Mouse (Mus musculus) embryonic facial prominence, embryonic 10.5 days (tissue): ENCODE measurements around the gene Ptbp1. TPM values are rescaled to one million over a fixed set of nuclear protein-coding genes. Genes with fewer than 3 reads are reported as not detected.

ENCODE experiments used
- DNase-seq: peaks from one replicate; pipeline ENCODE4 v3.0.0-alpha.2; 2017; ENCODE audit warnings: low spot score
- H3K27ac ChIP-seq: fragments of 300-500 bp; sonication (generic); replicated peaks from 2 replicates; pipeline ENCODE4 v1.5.1; 2016; ENCODE audit warnings: mild to moderate bottlenecking
- H3K27me3 ChIP-seq: fragments of 300-500 bp; sonication (generic); replicated peaks from 2 replicates; pipeline ENCODE4 v1.6.1; 2016; ENCODE audit warnings: low read depth, mild to moderate bottlenecking; ENCODE audit not compliant: poor library complexity, severe bottlenecking
- H3K36me3 ChIP-seq: fragments of 300-500 bp; sonication (generic); replicated peaks from 2 replicates; pipeline ENCODE4 v1.6.1; 2016; ENCODE audit warnings: mild to moderate bottlenecking, moderate library complexity
- H3K4me1 ChIP-seq: fragments of 300-500 bp; sonication (generic); 2 replicates; pipeline ENCODE4 v1.6.1; 2016
- H3K4me3 ChIP-seq: fragments of 300-500 bp; sonication (generic); 2 replicates; pipeline ENCODE4 v1.5.1; 2016; ENCODE audit warnings: mild to moderate bottlenecking, moderate library complexity
- H3K9me3 ChIP-seq: fragments of 300-500 bp; sonication (generic); 2 replicates; pipeline ENCODE4 v1.6.1; 2016; ENCODE audit warnings: mild to moderate bottlenecking
- whole genome bisulfite sequencing: fragments of 180-500 bp; shearing (Covaris S2); methylation state at CpG from one replicate; pipeline ENCODE4 v1.1.7; 2016; 5-methylcytosine and 5-hydroxymethylcytosine counted together
- polyA plus RNA-seq: library from polyadenylated mRNA; unstranded; fragments of >200 nt; fragmentation: Nextera tagmentation; extraction: Ambion mirVana; gene quantifications from 2 replicates; pipeline ENCODE4 v1.2.1, GENCODE M21; 2016

Ptbp1 gene
- polyA plus RNA-seq, 1 experiment from 2014 or later = 406 TPM

DNA sequence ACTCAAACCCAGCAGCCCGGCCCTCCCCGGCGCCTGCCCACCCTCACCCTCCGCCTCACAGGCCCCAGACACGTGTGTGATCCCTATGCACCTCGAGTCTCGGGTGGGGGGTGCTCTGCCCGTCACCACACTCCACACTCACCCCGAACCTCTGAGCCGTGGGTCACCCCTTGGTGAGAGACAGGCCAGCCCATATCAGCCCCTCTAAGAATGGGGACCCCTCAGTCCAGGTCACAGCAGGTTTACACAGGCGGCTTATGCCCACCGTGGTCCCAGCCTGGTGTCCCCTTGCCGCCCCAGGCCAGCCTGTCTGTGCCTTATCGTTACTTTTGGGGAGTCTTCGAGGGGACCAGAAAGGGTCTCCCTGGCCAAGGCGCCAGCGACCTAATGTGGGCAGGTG, 34.6 kb upstream of the Ptbp1 start:
- H3K9me3 ChIP-seq = no peaks in the 10 kb centered on the region
- no peaks in the 10 kb centered on the region; the same call in 1 of the 2 replicates for H3K27me3 ChIP-seq
- DNase-seq = no peak
- no peak overlapping the region for H3K27ac ChIP-seq
- peaks cover 45% of the 10 kb centered on the region for H3K4me1 ChIP-seq
- 94% methylated on average over 17 of the region's 17 CpGs for WGBS
- H3K36me3 ChIP-seq = peaks cover 59% of the 10 kb centered on the region
- H3K4me3 ChIP-seq = 0 out of 2 replicates have a peak overlapping the region, but pooled peaks have one; percentile 5

DNA sequence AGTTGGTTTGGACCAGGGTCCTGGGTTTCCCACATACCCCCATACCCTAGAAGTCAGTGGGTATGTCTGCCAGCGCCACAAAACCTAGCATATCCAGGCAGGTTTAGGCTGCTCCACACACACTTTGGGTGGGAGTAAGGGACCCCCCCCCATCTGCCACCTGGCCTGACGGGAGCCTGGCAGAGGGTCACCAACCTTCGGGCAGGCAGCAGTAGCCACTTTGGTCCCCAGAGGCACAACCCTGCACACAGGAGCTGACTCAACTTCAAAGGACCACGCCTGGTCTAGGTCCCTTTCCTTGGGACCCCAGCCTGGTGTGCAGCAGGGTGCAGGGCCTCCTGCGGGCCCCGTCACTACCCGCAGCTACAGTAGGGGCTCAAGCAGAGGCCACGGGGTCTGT, 34.0 kb upstream of the Ptbp1 start:
- 0 out of 2 replicates have a peak overlapping the region, but pooled peaks have one; percentile 0 for H3K4me3 ChIP-seq
- H3K4me1 ChIP-seq = peaks cover 45% of the 10 kb centered on the region
- H3K27me3 ChIP-seq = no peaks in the 10 kb centered on the region; the same call in 1 of the 2 replicates
- WGBS = 86% methylated on average over 8 of the region's 8 CpGs
- no peak for DNase-seq
- H3K27ac ChIP-seq = peak overlapping the region; percentile 24; the same call in 1 of the 2 replicates
- peaks cover 53% of the 10 kb centered on the region for H3K36me3 ChIP-seq
- no peaks in the 10 kb centered on the region for H3K9me3 ChIP-seq

GRCm38 (mm10) chr10:79820782-79821181, 33.4 kb upstream of the Ptbp1 start, which contains the start of gene Misp:
TSS of gene Misp (plus strand) at chr10:79820989.
- H3K36me3 ChIP-seq = peaks cover 47% of the 10 kb centered on the region
- H3K4me3 ChIP-seq = 0 out of 2 replicates have a peak within 1 kb of the TSS, but pooled peaks have one; percentile 0
- no peaks in the 10 kb centered on the region for H3K9me3 ChIP-seq
- 69% methylated on average over 11 of the region's 11 CpGs for WGBS
- H3K27ac ChIP-seq = peak within 1 kb of the TSS; percentile 24; the same call in 1 of the 2 replicates
- no peaks in the 10 kb centered on the region; the same call in 1 of the 2 replicates for H3K27me3 ChIP-seq
- peaks cover 45% of the 10 kb centered on the region for H3K4me1 ChIP-seq
- DNase-seq = no peak

DNA sequence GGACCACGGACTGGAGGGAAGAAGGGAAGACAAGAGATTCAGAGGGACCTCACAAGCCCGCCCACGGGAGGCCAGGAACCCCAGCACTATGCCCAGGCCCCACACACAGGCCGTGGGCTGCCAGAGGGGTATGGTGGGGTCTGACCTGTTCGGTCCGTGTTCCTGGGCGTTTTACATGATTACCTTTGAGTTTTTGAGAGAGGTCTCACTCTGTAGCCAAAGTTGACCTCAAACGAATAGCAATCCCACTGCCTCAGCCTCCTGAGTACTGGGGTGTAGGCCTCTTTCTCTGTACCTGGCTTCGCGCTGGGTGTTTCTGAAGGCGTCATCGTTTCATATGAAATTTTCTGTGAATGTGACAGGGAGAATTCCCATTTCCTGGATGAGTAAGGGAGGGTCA, 32.5 kb upstream of the Ptbp1 start:
- Histone ChIP-seq H3K36me3 (peaks cover 38% of the 10 kb centered on the region), H3K27ac (peak overlapping the region; percentile 66; the same call in 1 of the 2 replicates), H3K4me3 (no peak overlapping the region), H3K9me3 (no peaks in the 10 kb centered on the region), H3K4me1 (peaks cover 45% of the 10 kb centered on the region), H3K27me3 (no peaks in the 10 kb centered on the region; the same call in 1 of the 2 replicates)
- no peak for DNase-seq
- WGBS = 89% methylated on average over 12 of the region's 12 CpGs

GRCm38 (mm10) chr10:79822372-79822771, 31.9 kb upstream of the Ptbp1 start:
- Histone ChIP-seq H3K36me3 (peaks cover 32% of the 10 kb centered on the region), H3K4me3 (peak overlapping the region; percentile 21; the same call in 1 of the 2 replicates), H3K4me1 (peaks cover 45% of the 10 kb centered on the region), H3K27ac (peak overlapping the region; percentile 66), H3K27me3 (no peaks in the 10 kb centered on the region; the same call in 1 of the 2 replicates), H3K9me3 (no peaks in the 10 kb centered on the region)
- WGBS = 26% methylated on average over 17 of the region's 17 CpGs
- DNase-seq = peak; percentile 43

DNA sequence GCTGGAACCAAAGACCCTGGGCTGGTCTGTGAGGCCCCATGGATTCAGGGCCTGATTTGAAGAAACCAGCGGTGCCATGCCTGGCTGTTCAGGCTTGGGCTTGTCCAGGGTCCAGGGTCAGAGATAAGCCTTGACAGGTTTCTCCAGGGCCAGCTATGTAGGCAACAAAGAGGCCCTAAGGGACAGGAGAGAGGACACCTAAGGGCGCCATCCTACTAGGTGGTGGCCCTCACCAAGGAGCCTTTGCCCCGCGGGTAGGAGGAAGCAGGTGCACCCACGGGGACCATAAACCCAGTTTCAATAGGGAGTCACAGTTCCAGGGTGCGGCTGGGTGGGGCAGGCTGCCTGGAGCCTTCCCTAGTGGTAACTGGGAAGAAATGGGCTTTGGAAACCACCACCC, 31.2 kb upstream of the Ptbp1 start:
- H3K9me3 ChIP-seq = no peaks in the 10 kb centered on the region
- H3K4me3 ChIP-seq = 0 out of 2 replicates have a peak overlapping the region, but pooled peaks have one; percentile 21
- WGBS = 67% methylated on average over 6 of the region's 6 CpGs
- H3K27me3 ChIP-seq = no peaks in the 10 kb centered on the region; the same call in 1 of the 2 replicates
- H3K4me1 ChIP-seq = peaks cover 44% of the 10 kb centered on the region
- DNase-seq = no peak
- peak overlapping the region; percentile 66; the same call in 1 of the 2 replicates for H3K27ac ChIP-seq
- peaks cover 30% of the 10 kb centered on the region for H3K36me3 ChIP-seq

- 65% methylated on average over 6 of the region's 6 CpGs for WGBS
- DNase-seq = no peak
- Histone ChIP-seq H3K27ac (no peak overlapping the region), H3K36me3 (peaks cover 16% of the 10 kb centered on the region), H3K4me1 (peaks cover 34% of the 10 kb centered on the region), H3K9me3 (no peaks in the 10 kb centered on the region), H3K4me3 (no peak overlapping the region), H3K27me3 (no peaks in the 10 kb centered on the region; the same call in 1 of the 2 replicates)
Observed at GRCm38 (mm10) chr10:79824413-79824812, 29.8 kb upstream of the Ptbp1 start.

DNA sequence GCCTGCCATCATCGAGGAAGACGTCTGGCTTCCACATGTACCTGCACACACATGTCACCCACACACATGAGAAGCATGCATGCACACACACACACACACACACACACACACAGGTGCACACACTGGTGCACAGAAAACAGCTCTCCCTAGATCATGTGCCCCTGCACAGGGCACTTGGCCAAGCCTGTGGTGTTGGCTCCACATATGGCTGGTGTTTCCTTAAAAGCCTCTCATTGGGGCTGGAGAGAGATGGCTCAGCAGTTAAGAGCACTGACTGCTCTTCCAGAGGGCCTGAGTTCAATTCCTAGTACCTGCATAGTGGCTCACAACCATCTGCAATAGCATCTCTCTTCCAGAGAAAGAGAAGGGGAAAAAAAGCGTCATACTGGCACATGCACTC, 22.6 kb upstream of the Ptbp1 start:
- no peak overlapping the region for H3K27ac ChIP-seq
- 91% methylated on average over 3 of the region's 3 CpGs for WGBS
- H3K27me3 ChIP-seq = no peaks in the 10 kb centered on the region
- H3K4me1 ChIP-seq = peaks cover 5% of the 10 kb centered on the region; the same call in 1 of the 2 replicates
- H3K9me3 ChIP-seq = no peaks in the 10 kb centered on the region
- DNase-seq = no peak
- no peak overlapping the region for H3K4me3 ChIP-seq
- no peaks in the 10 kb centered on the region for H3K36me3 ChIP-seq

DNA sequence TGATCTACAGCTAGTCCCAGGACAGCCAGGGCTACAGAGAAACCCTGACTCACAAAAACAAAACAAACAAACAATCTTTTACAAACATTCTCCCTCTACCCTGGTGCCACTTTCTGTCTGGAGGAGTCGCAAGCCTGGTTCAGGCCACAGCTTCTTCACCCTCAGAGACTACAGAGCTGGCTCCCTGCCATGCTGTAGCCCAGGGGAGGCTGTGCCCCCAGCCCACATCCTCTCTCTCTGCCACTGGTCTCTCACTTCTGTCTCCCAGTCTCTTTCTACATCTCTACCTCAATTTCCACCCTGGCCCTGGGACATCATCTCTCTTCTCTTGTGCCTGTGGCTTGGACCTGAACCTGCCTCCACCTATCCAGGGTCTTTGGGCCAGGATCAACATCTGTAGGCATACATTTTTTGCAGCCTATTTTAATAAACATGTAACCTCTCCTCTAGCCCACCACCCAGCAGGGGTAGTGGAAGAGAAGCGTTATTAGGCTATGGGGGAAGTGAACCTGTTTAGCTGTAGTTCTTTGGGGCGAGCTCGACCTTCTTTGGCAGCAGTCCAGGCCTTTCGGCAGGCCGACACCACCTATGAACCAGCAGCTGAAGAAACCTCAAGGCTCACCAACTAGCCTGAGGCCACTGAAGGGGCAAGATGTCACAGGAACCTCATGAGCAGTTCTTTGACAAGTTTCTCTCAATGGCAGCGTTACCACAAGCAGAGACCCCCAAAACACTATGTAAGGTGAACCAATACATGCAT, 22.0 kb upstream of the Ptbp1 start:
- 85% methylated on average over 7 of the region's 7 CpGs for WGBS
- Histone ChIP-seq H3K36me3 (no peaks in the 10 kb centered on the region), H3K9me3 (no peaks in the 10 kb centered on the region), H3K27me3 (no peaks in the 10 kb centered on the region), H3K4me3 (no peak overlapping the region), H3K4me1 (peaks cover 5% of the 10 kb centered on the region; the same call in 1 of the 2 replicates), H3K27ac (no peak overlapping the region)
- DNase-seq = no peak

- peaks cover 5% of the 10 kb centered on the region; the same call in 1 of the 2 replicates for H3K4me1 ChIP-seq
- no peak overlapping the region for H3K27ac ChIP-seq
- no peaks in the 10 kb centered on the region for H3K27me3 ChIP-seq
- no peaks in the 10 kb centered on the region for H3K9me3 ChIP-seq
- H3K36me3 ChIP-seq = no peaks in the 10 kb centered on the region
- DNase-seq = no peak
- WGBS = 72% methylated on average over 9 of the region's 9 CpGs
- no peak overlapping the region for H3K4me3 ChIP-seq
Observed at GRCm38 (mm10) chr10:79832786-79833181, 21.4 kb upstream of the Ptbp1 start.

GRCm38 (mm10) chr10:79834769-79835398, 19.3 kb upstream of the Ptbp1 start:
- 29% methylated on average over 9 of the region's 9 CpGs for WGBS
- H3K27ac ChIP-seq = no peak overlapping the region
- peak; percentile 84 for DNase-seq
- no peaks in the 10 kb centered on the region for H3K36me3 ChIP-seq
- H3K27me3 ChIP-seq = no peaks in the 10 kb centered on the region
- no peak overlapping the region for H3K4me3 ChIP-seq
- H3K4me1 ChIP-seq = peaks cover 5% of the 10 kb centered on the region; the same call in 1 of the 2 replicates
- no peaks in the 10 kb centered on the region for H3K9me3 ChIP-seq

GRCm38 (mm10) chr10:79836918-79837317, 17.3 kb upstream of the Ptbp1 start:
- Histone ChIP-seq H3K4me3 (no peak overlapping the region), H3K27ac (no peak overlapping the region), H3K9me3 (no peaks in the 10 kb centered on the region), H3K36me3 (no peaks in the 10 kb centered on the region), H3K4me1 (peaks cover 19% of the 10 kb centered on the region), H3K27me3 (no peaks in the 10 kb centered on the region)
- no peak for DNase-seq
- 95% methylated on average over 3 of the region's 3 CpGs for WGBS
